Mouse (Mus musculus): ENCODE results near the gene Ank2. TPM values are rescaled to one million over a fixed set of nuclear protein-coding genes. Genes with fewer than 3 reads are reported as not detected.
A peak's percentile ranks its signal among the peaks of the same experiment; 100 is the strongest.

Ank2 gene
- polyA plus RNA-seq, 1 experiment: 1.1 TPM

DNA sequence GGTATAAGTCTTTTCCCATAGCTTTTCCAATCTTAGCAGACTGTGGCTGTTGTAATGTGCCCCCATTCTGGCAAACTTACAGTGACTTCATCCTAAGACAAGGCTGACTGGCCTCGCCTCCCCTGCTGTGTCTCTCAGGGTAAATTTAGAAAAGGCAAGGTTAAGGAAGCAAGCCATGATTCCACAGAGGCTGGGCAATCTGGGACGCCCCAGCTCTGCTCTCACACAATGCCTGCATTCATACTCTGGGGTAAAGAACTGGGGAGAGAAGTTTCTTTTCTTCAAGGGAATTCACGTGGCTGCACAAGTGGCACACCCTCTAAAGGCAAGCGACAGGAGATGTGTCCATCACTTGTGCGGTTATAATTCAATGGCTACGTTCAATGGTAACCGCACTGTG is 505.0 kb downstream of the Ank2 start:
- Histone ChIP-seq H3K27ac (ENCODE audit: insufficient read depth, low read depth, low read length) (no peak overlapping the region), H3K4me3 (ENCODE audit: low read depth, low read length) (no peak overlapping the region), H3K36me3 (ENCODE audit: control insufficient read depth, insufficient read depth, low read length) (no peaks in the 10 kb centered on the region), H3K4me1 (ENCODE audit: control insufficient read depth, insufficient read depth, insufficient read length, low read length) (no peaks in the 10 kb centered on the region), H3K27me3 (ENCODE audit: control insufficient read depth, insufficient read depth, low read length) (no peaks in the 10 kb centered on the region)
- 81% methylated on average over 7 of the region's 7 CpGs for WGBS
- TF ChIP-seq POLR2A (IDR thresholded peaks at IDR 0.05; ENCODE audit: low read depth, low read length) (no peak), CTCF (IDR thresholded peaks at IDR 0.05; ENCODE audit: extremely low read depth, insufficient read length, insufficient replicate concordance, low read depth, low read length) (no peak)

GRCm38 (mm10) chr3:126989936-126990335 is 509.2 kb downstream of the Ank2 start:
- WGBS: 73% methylated on average over 3 of the region's 3 CpGs
- TF ChIP-seq CTCF (IDR thresholded peaks at IDR 0.05; ENCODE audit: extremely low read depth, insufficient read length, insufficient replicate concordance, low read depth, low read length): no peak
- TF ChIP-seq POLR2A (IDR thresholded peaks at IDR 0.05; ENCODE audit: low read depth, low read length): no peak

GRCm38 (mm10) chr3:126986687-126987086 is 512.5 kb downstream of the Ank2 start:
- H3K36me3 ChIP-seq (ENCODE audit: control insufficient read depth, insufficient read depth, low read length): no peaks in the 10 kb centered on the region
- no peak overlapping the region for H3K27ac ChIP-seq (ENCODE audit: insufficient read depth, low read depth, low read length)
- H3K4me3 ChIP-seq (ENCODE audit: low read depth, low read length): no peak overlapping the region
- no peaks in the 10 kb centered on the region for H3K4me1 ChIP-seq (ENCODE audit: control insufficient read depth, insufficient read depth, insufficient read length, low read length)
- H3K27me3 ChIP-seq (ENCODE audit: control insufficient read depth, insufficient read depth, low read length): no peaks in the 10 kb centered on the region
- WGBS: 51% methylated on average over 3 of the region's 3 CpGs
- TF ChIP-seq CTCF (IDR thresholded peaks at IDR 0.05; ENCODE audit: extremely low read depth, insufficient read length, insufficient replicate concordance, low read depth, low read length) (no peak), POLR2A (IDR thresholded peaks at IDR 0.05; ENCODE audit: low read depth, low read length) (no peak)

More at GRCm38 (mm10) chr3:126989936-126990335, 509.2 kb downstream of the Ank2 start:
- Histone ChIP-seq H3K4me3 (ENCODE audit: low read depth, low read length) (no peak overlapping the region), H3K27ac (ENCODE audit: insufficient read depth, low read depth, low read length) (no peak overlapping the region), H3K4me1 (ENCODE audit: control insufficient read depth, insufficient read depth, insufficient read length, low read length) (no peaks in the 10 kb centered on the region), H3K36me3 (ENCODE audit: control insufficient read depth, insufficient read depth, low read length) (no peaks in the 10 kb centered on the region), H3K27me3 (ENCODE audit: control insufficient read depth, insufficient read depth, low read length) (no peaks in the 10 kb centered on the region)

- Histone ChIP-seq H3K4me3 (ENCODE audit: low read depth, low read length) (no peak overlapping the region), H3K27ac (ENCODE audit: insufficient read depth, low read depth, low read length) (no peak overlapping the region), H3K27me3 (ENCODE audit: control insufficient read depth, insufficient read depth, low read length) (no peaks in the 10 kb centered on the region), H3K36me3 (ENCODE audit: control insufficient read depth, insufficient read depth, low read length) (no peaks in the 10 kb centered on the region), H3K4me1 (ENCODE audit: control insufficient read depth, insufficient read depth, insufficient read length, low read length) (no peaks in the 10 kb centered on the region)
- 87% methylated on average over 5 of the region's 5 CpGs for WGBS
- no peak for TF ChIP-seq CTCF (IDR thresholded peaks at IDR 0.05; ENCODE audit: extremely low read depth, insufficient read length, insufficient replicate concordance, low read depth, low read length)
- no peak for TF ChIP-seq POLR2A (IDR thresholded peaks at IDR 0.05; ENCODE audit: low read depth, low read length)
Observed at GRCm38 (mm10) chr3:126982814-126983213, 516.3 kb downstream of the Ank2 start.

DNA sequence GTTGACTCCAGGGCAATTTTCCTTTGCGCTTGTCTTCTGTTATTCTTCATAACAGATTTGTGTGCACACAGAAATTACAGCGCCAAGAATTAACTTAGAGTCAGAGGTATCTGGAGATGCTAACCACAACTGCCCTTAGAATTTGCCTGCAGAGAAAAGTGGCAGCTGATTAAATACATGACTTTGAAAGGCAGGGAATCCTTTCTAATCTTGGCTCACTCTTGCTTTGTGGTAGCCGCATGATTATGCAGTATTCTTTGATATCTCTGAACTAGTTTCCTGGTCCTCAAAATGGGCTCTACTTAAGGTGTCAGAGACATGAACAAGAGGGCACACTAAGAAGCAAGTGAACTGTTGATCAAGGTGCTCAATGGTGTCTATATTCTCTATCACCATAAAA is 518.0 kb downstream of the Ank2 start:
- no peak overlapping the region for H3K27ac ChIP-seq (ENCODE audit: insufficient read depth, low read depth, low read length)
- TF ChIP-seq CTCF (IDR thresholded peaks at IDR 0.05; ENCODE audit: extremely low read depth, insufficient read length, insufficient replicate concordance, low read depth, low read length) (no peak), POLR2A (IDR thresholded peaks at IDR 0.05; ENCODE audit: low read depth, low read length) (no peak)
- H3K4me3 ChIP-seq (ENCODE audit: low read depth, low read length): no peak overlapping the region
- WGBS: 91% methylated on average over 3 of the region's 3 CpGs
- H3K4me1 ChIP-seq (ENCODE audit: control insufficient read depth, insufficient read depth, insufficient read length, low read length): no peaks in the 10 kb centered on the region
- H3K36me3 ChIP-seq (ENCODE audit: control insufficient read depth, insufficient read depth, low read length): no peaks in the 10 kb centered on the region
- H3K27me3 ChIP-seq (ENCODE audit: control insufficient read depth, insufficient read depth, low read length): no peaks in the 10 kb centered on the region

GRCm38 (mm10) chr3:126979635-126980034 is 519.5 kb downstream of the Ank2 start:
- no peak overlapping the region for H3K27ac ChIP-seq (ENCODE audit: insufficient read depth, low read depth, low read length)
- H3K36me3 ChIP-seq (ENCODE audit: control insufficient read depth, insufficient read depth, low read length): no peaks in the 10 kb centered on the region
- no peaks in the 10 kb centered on the region for H3K4me1 ChIP-seq (ENCODE audit: control insufficient read depth, insufficient read depth, insufficient read length, low read length)
- no peak overlapping the region for H3K4me3 ChIP-seq (ENCODE audit: low read depth, low read length)
- 82% methylated on average over 3 of the region's 3 CpGs for WGBS
- no peak for TF ChIP-seq POLR2A (IDR thresholded peaks at IDR 0.05; ENCODE audit: low read depth, low read length)
- no peak for TF ChIP-seq CTCF (IDR thresholded peaks at IDR 0.05; ENCODE audit: extremely low read depth, insufficient read length, insufficient replicate concordance, low read depth, low read length)
- H3K27me3 ChIP-seq (ENCODE audit: control insufficient read depth, insufficient read depth, low read length): no peaks in the 10 kb centered on the region

DNA sequence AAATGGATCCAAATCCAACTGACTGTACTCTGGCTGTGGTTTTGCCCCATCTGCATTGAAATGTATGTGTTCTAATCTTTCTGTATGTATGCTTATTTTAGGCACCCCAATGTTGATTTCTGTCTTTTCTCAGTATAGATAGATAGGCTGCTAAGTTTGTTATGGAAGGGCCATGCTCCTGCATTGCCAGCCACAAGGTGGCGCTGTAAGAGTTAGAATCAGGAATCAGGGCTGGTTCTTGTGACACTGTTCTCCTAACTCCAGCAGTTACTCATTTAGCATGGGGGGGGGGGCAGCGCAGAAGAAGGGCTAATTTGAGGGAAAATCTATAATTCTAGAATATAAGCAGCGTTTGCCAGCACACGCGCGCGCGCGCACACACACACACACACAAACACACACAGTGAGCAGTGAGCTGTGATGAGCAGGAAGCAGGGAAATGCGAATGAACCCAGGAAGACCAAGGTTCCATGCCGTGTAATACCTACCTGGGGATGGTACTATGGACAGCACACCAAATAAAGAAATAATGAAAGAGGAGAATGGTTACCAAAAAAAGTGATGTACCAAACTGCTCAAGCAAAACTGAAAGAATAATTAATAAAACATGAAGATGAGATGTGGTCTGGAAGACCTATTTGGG is 520.3 kb downstream of the Ank2 start:
- no peaks in the 10 kb centered on the region for H3K4me1 ChIP-seq (ENCODE audit: control insufficient read depth, insufficient read depth, insufficient read length, low read length)
- TF ChIP-seq CTCF (IDR thresholded peaks at IDR 0.05; ENCODE audit: extremely low read depth, insufficient read length, insufficient replicate concordance, low read depth, low read length): peak; percentile 54; the same call in 1 of the 2 replicates
- TF ChIP-seq POLR2A (IDR thresholded peaks at IDR 0.05; ENCODE audit: low read depth, low read length): no peak
- no peak overlapping the region for H3K4me3 ChIP-seq (ENCODE audit: low read depth, low read length)
- no peak overlapping the region for H3K27ac ChIP-seq (ENCODE audit: insufficient read depth, low read depth, low read length)
- no peaks in the 10 kb centered on the region for H3K36me3 ChIP-seq (ENCODE audit: control insufficient read depth, insufficient read depth, low read length)
- no peaks in the 10 kb centered on the region for H3K27me3 ChIP-seq (ENCODE audit: control insufficient read depth, insufficient read depth, low read length)
- WGBS: 69% methylated on average over 11 of the region's 11 CpGs

Measured in small intestine, adult 2 months (tissue).